Mouse (Mus musculus): ENCODE measurements at regions not wholly inside any gene's neighbourhood (a gene's known extent, or its start where the extent isn't known, plus 50 kb on each side); places are given as distances from the start of the nearest gene placed in this dataset.

DNA sequence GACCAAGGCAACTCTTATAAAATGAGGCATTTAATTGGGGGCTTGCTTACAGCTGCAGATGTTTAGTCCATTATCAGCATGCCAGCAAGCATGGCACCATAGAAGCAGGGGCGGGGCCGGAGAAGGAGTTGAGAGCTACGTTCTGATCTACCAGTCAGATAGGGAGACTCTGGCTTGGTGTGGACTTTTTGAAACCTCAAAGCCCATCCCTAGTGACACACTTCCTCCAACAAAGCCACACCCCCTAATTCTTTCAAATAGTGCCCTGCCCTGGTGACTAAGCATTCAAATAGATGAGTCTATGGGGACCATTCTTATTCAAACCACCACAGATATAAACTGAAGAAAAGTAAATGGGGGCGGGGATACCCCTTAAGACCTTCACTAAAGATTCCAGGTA, 215.4 kb downstream of the Gadd45g start:
- Histone ChIP-seq H3K27me3 (ENCODE audit: control insufficient read depth, insufficient read depth, low read length) (no peaks in the 10 kb centered on the region), H3K27ac (ENCODE audit: low read depth, low read length) (no peak overlapping the region), H3K4me3 (ENCODE audit: low read depth, low read length) (no peak overlapping the region), H3K9ac (ENCODE audit: low read length) (no peak overlapping the region), H3K4me2 (no peak overlapping the region), H3K9me3 (ENCODE audit: control insufficient read depth, low read length) (no peaks in the 10 kb centered on the region), H3K4me1 (ENCODE audit: control insufficient read depth, insufficient read depth, low read length) (no peaks in the 10 kb centered on the region; the same call in 1 of the 2 replicates), H3K36me3 (ENCODE audit: control insufficient read depth, insufficient read depth, low read length) (no peaks in the 10 kb centered on the region)
- DNase-seq (ENCODE audit: low spot score, missing footprints) = no peak
- 91% methylated on average over 4 of the region's 4 CpGs for WGBS
- ATAC-seq (ENCODE audit: low FRiP score) = no peak

- no peak overlapping the region for H3K4me3 ChIP-seq (ENCODE audit: low read depth, low read length)
- no peak overlapping the region for H3K4me2 ChIP-seq
- ATAC-seq (ENCODE audit: low FRiP score) (no peak), DNase-seq (ENCODE audit: low spot score, missing footprints) (no peak)
- no peaks in the 10 kb centered on the region for H3K36me3 ChIP-seq (ENCODE audit: control insufficient read depth, insufficient read depth, low read length)
- no peaks in the 10 kb centered on the region for H3K27me3 ChIP-seq (ENCODE audit: control insufficient read depth, insufficient read depth, low read length)
- WGBS = 91% methylated on average over 1 of the region's 1 CpGs
- H3K9me3 ChIP-seq (ENCODE audit: control insufficient read depth, low read length) = no peaks in the 10 kb centered on the region
- no peaks in the 10 kb centered on the region; the same call in 1 of the 2 replicates for H3K4me1 ChIP-seq (ENCODE audit: control insufficient read depth, insufficient read depth, low read length)
- no peak overlapping the region for H3K9ac ChIP-seq (ENCODE audit: low read length)
- no peak overlapping the region for H3K27ac ChIP-seq (ENCODE audit: low read depth, low read length)
Observed at GRCm38 (mm10) chr13:52062576-52062975, 216.1 kb downstream of the Gadd45g start.

GRCm38 (mm10) chr13:52065274-52065673, 218.8 kb downstream of the Gadd45g start:
- Histone ChIP-seq H3K27me3 (ENCODE audit: control insufficient read depth, insufficient read depth, low read length) (no peaks in the 10 kb centered on the region), H3K4me3 (ENCODE audit: low read depth, low read length) (no peak overlapping the region), H3K9me3 (ENCODE audit: control insufficient read depth, low read length) (no peaks in the 10 kb centered on the region), H3K9ac (ENCODE audit: low read length) (no peak overlapping the region), H3K4me1 (ENCODE audit: control insufficient read depth, insufficient read depth, low read length) (no peaks in the 10 kb centered on the region), H3K4me2 (no peak overlapping the region), H3K27ac (ENCODE audit: low read depth, low read length) (no peak overlapping the region), H3K36me3 (ENCODE audit: control insufficient read depth, insufficient read depth, low read length) (no peaks in the 10 kb centered on the region)
- ATAC-seq (ENCODE audit: low FRiP score) (no peak), DNase-seq (ENCODE audit: low spot score, missing footprints) (peak; percentile 44)
- WGBS = 86% methylated on average over 5 of the region's 5 CpGs

DNA sequence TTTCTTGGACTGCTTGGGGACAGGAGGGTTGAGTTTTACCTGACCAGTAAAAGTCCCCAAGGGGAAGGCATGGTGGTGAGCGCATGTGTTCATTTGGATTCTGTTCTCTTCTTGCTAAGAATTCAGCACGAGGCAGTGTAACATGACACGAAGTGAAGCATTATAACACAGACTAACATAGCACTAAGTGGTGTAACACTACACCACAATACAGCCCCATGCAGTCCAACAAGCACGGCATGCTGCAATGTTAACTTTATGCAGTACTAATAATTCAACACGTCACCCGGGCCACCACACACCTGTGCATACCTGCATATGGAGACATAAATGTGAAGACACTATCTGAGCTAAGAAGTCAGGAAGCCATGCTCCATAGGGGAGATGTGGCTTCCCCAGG, 219.2 kb downstream of the Gadd45g start:
- Histone ChIP-seq H3K4me3 (ENCODE audit: low read depth, low read length) (no peak overlapping the region), H3K27me3 (ENCODE audit: control insufficient read depth, insufficient read depth, low read length) (no peaks in the 10 kb centered on the region), H3K4me1 (ENCODE audit: control insufficient read depth, insufficient read depth, low read length) (no peaks in the 10 kb centered on the region), H3K9ac (ENCODE audit: low read length) (no peak overlapping the region), H3K36me3 (ENCODE audit: control insufficient read depth, insufficient read depth, low read length) (no peaks in the 10 kb centered on the region), H3K27ac (ENCODE audit: low read depth, low read length) (no peak overlapping the region), H3K4me2 (no peak overlapping the region), H3K9me3 (ENCODE audit: control insufficient read depth, low read length) (no peaks in the 10 kb centered on the region)
- DNase-seq (ENCODE audit: low spot score, missing footprints) (peak; percentile 39), ATAC-seq (ENCODE audit: low FRiP score) (no peak)
- 87% methylated on average over 6 of the region's 6 CpGs for WGBS

- Histone ChIP-seq H3K27ac (ENCODE audit: low read depth, low read length) (no peak overlapping the region), H3K4me1 (ENCODE audit: control insufficient read depth, insufficient read depth, low read length) (no peaks in the 10 kb centered on the region), H3K36me3 (ENCODE audit: control insufficient read depth, insufficient read depth, low read length) (no peaks in the 10 kb centered on the region), H3K27me3 (ENCODE audit: control insufficient read depth, insufficient read depth, low read length) (no peaks in the 10 kb centered on the region), H3K9ac (ENCODE audit: low read length) (no peak overlapping the region), H3K4me3 (ENCODE audit: low read depth, low read length) (no peak overlapping the region), H3K9me3 (ENCODE audit: control insufficient read depth, low read length) (no peaks in the 10 kb centered on the region), H3K4me2 (no peak overlapping the region)
- ATAC-seq (ENCODE audit: low FRiP score) (no peak), DNase-seq (ENCODE audit: low spot score, missing footprints) (peak; percentile 26)
- WGBS = 79% methylated on average over 4 of the region's 4 CpGs
Observed at GRCm38 (mm10) chr13:52067048-52067447, 220.6 kb downstream of the Gadd45g start.

GRCm38 (mm10) chr13:52068886-52069439, 222.5 kb downstream of the Gadd45g start:
- Histone ChIP-seq H3K4me1 (ENCODE audit: control insufficient read depth, insufficient read depth, low read length) (no peaks in the 10 kb centered on the region), H3K9me3 (ENCODE audit: control insufficient read depth, low read length) (no peaks in the 10 kb centered on the region), H3K27ac (ENCODE audit: low read depth, low read length) (no peak overlapping the region), H3K9ac (ENCODE audit: low read length) (no peak overlapping the region), H3K36me3 (ENCODE audit: control insufficient read depth, insufficient read depth, low read length) (no peaks in the 10 kb centered on the region), H3K27me3 (ENCODE audit: control insufficient read depth, insufficient read depth, low read length) (no peaks in the 10 kb centered on the region), H3K4me3 (ENCODE audit: low read depth, low read length) (no peak overlapping the region), H3K4me2 (no peak overlapping the region)
- 74% methylated on average over 6 of the region's 6 CpGs for WGBS
- DNase-seq (ENCODE audit: low spot score, missing footprints) (peak; percentile 80), ATAC-seq (ENCODE audit: low FRiP score) (no peak)

DNA sequence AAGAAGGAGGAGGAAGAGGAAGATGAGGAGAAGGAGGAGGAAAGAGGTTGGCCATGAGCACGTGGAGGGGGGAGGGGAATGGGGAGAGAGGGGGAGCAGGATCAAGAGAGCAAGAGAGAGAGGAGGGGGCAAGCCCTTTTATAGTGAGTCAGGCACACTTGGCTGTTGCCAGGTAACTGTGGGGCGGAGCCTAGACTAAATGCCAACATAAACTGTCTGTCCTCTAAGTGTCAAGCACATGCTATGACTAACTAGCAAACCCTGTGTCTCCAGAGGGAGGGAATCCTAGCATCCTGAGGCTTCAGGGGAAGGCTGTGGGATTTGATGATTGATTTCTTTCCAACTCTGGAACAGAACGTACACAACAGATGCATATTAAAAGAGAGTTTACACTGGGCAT, 223.2 kb downstream of the Gadd45g start:
- ATAC-seq (ENCODE audit: low FRiP score) = no peak
- no peak overlapping the region for H3K4me3 ChIP-seq (ENCODE audit: low read depth, low read length)
- DNase-seq (ENCODE audit: low spot score, missing footprints) = peak; percentile 76
- H3K9me3 ChIP-seq (ENCODE audit: control insufficient read depth, low read length) = no peaks in the 10 kb centered on the region
- no peaks in the 10 kb centered on the region for H3K4me1 ChIP-seq (ENCODE audit: control insufficient read depth, insufficient read depth, low read length)
- H3K27ac ChIP-seq (ENCODE audit: low read depth, low read length) = no peak overlapping the region
- WGBS = 72% methylated on average over 3 of the region's 3 CpGs
- no peak overlapping the region for H3K9ac ChIP-seq (ENCODE audit: low read length)
- H3K36me3 ChIP-seq (ENCODE audit: control insufficient read depth, insufficient read depth, low read length) = no peaks in the 10 kb centered on the region
- H3K27me3 ChIP-seq (ENCODE audit: control insufficient read depth, insufficient read depth, low read length) = no peaks in the 10 kb centered on the region
- no peak overlapping the region for H3K4me2 ChIP-seq

DNA sequence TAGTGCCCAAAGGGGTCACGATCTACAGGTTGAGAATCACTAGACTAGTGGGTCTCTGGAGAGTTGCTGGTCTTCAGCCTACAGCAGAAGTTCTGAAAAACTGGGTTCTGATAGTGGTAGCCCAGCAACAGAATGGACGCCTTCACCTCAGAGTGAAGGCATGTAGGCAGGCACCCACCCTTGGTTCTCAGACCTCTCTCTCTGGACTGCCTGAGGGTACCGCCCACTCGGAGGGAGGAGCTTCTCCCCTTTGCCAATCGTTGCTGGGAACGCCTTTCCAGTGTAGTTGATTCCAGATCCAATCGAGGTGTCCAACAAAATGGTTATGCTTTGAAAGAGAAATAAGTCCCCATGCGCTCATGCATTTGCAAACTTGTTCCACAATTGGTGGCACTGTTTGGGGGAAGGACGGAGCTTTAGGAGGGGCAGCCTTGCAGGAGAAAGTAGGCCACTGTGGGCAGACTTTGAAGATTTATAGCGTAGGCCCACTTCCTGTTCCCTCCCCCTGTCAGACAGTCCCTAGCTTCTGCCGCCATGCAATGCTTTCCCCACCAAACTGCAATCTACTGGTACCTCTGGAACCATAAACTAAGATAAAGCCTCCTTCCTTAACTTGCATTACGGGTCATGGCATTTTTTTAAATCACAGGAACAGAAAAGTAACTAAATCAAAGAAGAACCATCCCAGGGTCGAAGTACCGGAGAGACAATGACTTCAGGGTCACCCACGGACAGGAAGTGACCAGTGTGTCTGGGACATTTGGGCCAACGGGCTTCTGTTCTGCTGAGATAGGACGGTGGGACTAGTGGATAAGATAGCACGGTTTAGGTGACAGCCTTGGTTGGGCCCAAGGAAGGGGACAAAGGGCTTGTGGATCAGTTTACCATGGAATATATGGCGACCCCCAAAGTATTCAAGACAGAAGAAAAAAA, 224.5 kb downstream of the Gadd45g start:
- 89% methylated on average over 19 of the region's 19 CpGs for WGBS
- ATAC-seq (ENCODE audit: low FRiP score) = no peak

GRCm38 (mm10) chr13:52077616-52078015, 231.1 kb downstream of the Gadd45g start:
- no peaks in the 10 kb centered on the region for H3K36me3 ChIP-seq (ENCODE audit: control insufficient read depth, insufficient read depth, low read length)
- H3K9ac ChIP-seq (ENCODE audit: low read length) = no peak overlapping the region
- 86% methylated on average over 4 of the region's 4 CpGs for WGBS
- H3K4me1 ChIP-seq (ENCODE audit: control insufficient read depth, insufficient read depth, low read length) = no peaks in the 10 kb centered on the region
- DNase-seq (ENCODE audit: low spot score, missing footprints) (peak; percentile 60), ATAC-seq (ENCODE audit: low FRiP score) (no peak)
- no peaks in the 10 kb centered on the region for H3K27me3 ChIP-seq (ENCODE audit: control insufficient read depth, insufficient read depth, low read length)
- no peak overlapping the region for H3K27ac ChIP-seq (ENCODE audit: low read depth, low read length)
- no peak overlapping the region for H3K4me2 ChIP-seq
- H3K9me3 ChIP-seq (ENCODE audit: control insufficient read depth, low read length) = no peaks in the 10 kb centered on the region
- no peak overlapping the region for H3K4me3 ChIP-seq (ENCODE audit: low read depth, low read length)

More for the DNA sequence above, 224.5 kb downstream of the Gadd45g start:
- no peak overlapping the region for H3K4me3 ChIP-seq (ENCODE audit: low read depth, low read length)
- H3K36me3 ChIP-seq (ENCODE audit: control insufficient read depth, insufficient read depth, low read length) = no peaks in the 10 kb centered on the region
- H3K27me3 ChIP-seq (ENCODE audit: control insufficient read depth, insufficient read depth, low read length) = no peaks in the 10 kb centered on the region
- no peak overlapping the region for H3K27ac ChIP-seq (ENCODE audit: low read depth, low read length)
- no peaks in the 10 kb centered on the region for H3K9me3 ChIP-seq (ENCODE audit: control insufficient read depth, low read length)
- H3K4me1 ChIP-seq (ENCODE audit: control insufficient read depth, insufficient read depth, low read length) = no peaks in the 10 kb centered on the region
- peak; percentile 75 for DNase-seq (ENCODE audit: low spot score, missing footprints)
- H3K4me2 ChIP-seq = no peak overlapping the region
- no peak overlapping the region for H3K9ac ChIP-seq (ENCODE audit: low read length)

All from midbrain, embryonic 11.5 days (tissue).